Mouse (Mus musculus): Measurements from ENCODE around the gene Hopx.
"Not testable (repeated sequence)": the region's sequence is repeated elsewhere in the genome, so short reads cannot be mapped to it uniquely, and the experiment has no call there.

Hopx gene

GRCm38 (mm10) chr5:77099317-77099996 lies 15.5 kb downstream of the Hopx start:
- no peaks in the 10 kb centered on the region for H3K27me3 ChIP-seq (ENCODE audit: control insufficient read depth, insufficient read depth, low read length, poor library complexity, severe bottlenecking)
- no peaks in the 10 kb centered on the region for H3K36me3 ChIP-seq (ENCODE audit: control insufficient read depth, insufficient read depth, low read length, poor library complexity, severe bottlenecking)
- peak; percentile 48 for DNase-seq (ENCODE audit: low read depth, low spot score)

GRCm38 (mm10) chr5:77098874-77099273 lies 16.0 kb downstream of the Hopx start:
- no peaks in the 10 kb centered on the region for H3K27me3 ChIP-seq (ENCODE audit: control insufficient read depth, insufficient read depth, low read length, poor library complexity, severe bottlenecking)
- H3K36me3 ChIP-seq (ENCODE audit: control insufficient read depth, insufficient read depth, low read length, poor library complexity, severe bottlenecking), result no peaks in the 10 kb centered on the region
- DNase-seq (ENCODE audit: low read depth, low spot score), result no peak

- DNase-seq (ENCODE audit: low read depth, low spot score), result no peak
- H3K36me3 ChIP-seq (ENCODE audit: control insufficient read depth, insufficient read depth, low read length, poor library complexity, severe bottlenecking), result no peaks in the 10 kb centered on the region
- H3K27me3 ChIP-seq (ENCODE audit: control insufficient read depth, insufficient read depth, low read length, poor library complexity, severe bottlenecking), result no peaks in the 10 kb centered on the region
These were observed 17.2 kb downstream of the Hopx start for GRCm38 (mm10) chr5:77097686-77098085.

GRCm38 (mm10) chr5:77096194-77096593 lies 18.7 kb downstream of the Hopx start:
- not testable (repeated sequence) for DNase-seq (ENCODE audit: low read depth, low spot score); H3K27me3 ChIP-seq (ENCODE audit: control insufficient read depth, insufficient read depth, low read length, poor library complexity, severe bottlenecking); H3K36me3 ChIP-seq (ENCODE audit: control insufficient read depth, insufficient read depth, low read length, poor library complexity, severe bottlenecking)

GRCm38 (mm10) chr5:77094510-77095491 lies 20.1 kb downstream of the Hopx start:
- DNase-seq (ENCODE audit: low read depth, low spot score), result peak; percentile 62
- Histone ChIP-seq H3K36me3 (ENCODE audit: control insufficient read depth, insufficient read depth, low read length, poor library complexity, severe bottlenecking) (no peaks in the 10 kb centered on the region), H3K27me3 (ENCODE audit: control insufficient read depth, insufficient read depth, low read length, poor library complexity, severe bottlenecking) (no peaks in the 10 kb centered on the region)

GRCm38 (mm10) chr5:77093961-77094360 lies 21.0 kb downstream of the Hopx start:
- DNase-seq (ENCODE audit: low read depth, low spot score), result no peak
- no peaks in the 10 kb centered on the region for H3K27me3 ChIP-seq (ENCODE audit: control insufficient read depth, insufficient read depth, low read length, poor library complexity, severe bottlenecking)
- no peaks in the 10 kb centered on the region for H3K36me3 ChIP-seq (ENCODE audit: control insufficient read depth, insufficient read depth, low read length, poor library complexity, severe bottlenecking)

GRCm38 (mm10) chr5:77092531-77092930 lies 22.4 kb downstream of the Hopx start:
- H3K27me3 ChIP-seq (ENCODE audit: control insufficient read depth, insufficient read depth, low read length, poor library complexity, severe bottlenecking), result no peaks in the 10 kb centered on the region
- peak; percentile 48 for DNase-seq (ENCODE audit: low read depth, low spot score)

GRCm38 (mm10) chr5:77091923-77092322 lies 23.0 kb downstream of the Hopx start:
- no peak for DNase-seq (ENCODE audit: low read depth, low spot score)
- Histone ChIP-seq H3K27me3 (ENCODE audit: control insufficient read depth, insufficient read depth, low read length, poor library complexity, severe bottlenecking) (no peaks in the 10 kb centered on the region), H3K36me3 (ENCODE audit: control insufficient read depth, insufficient read depth, low read length, poor library complexity, severe bottlenecking) (no peaks in the 10 kb centered on the region)

More at GRCm38 (mm10) chr5:77092531-77092930, 22.4 kb downstream of the Hopx start:
- H3K36me3 ChIP-seq (ENCODE audit: control insufficient read depth, insufficient read depth, low read length, poor library complexity, severe bottlenecking), result no peaks in the 10 kb centered on the region

- no peaks in the 10 kb centered on the region for H3K27me3 ChIP-seq (ENCODE audit: control insufficient read depth, insufficient read depth, low read length, poor library complexity, severe bottlenecking)
- no peak for DNase-seq (ENCODE audit: low read depth, low spot score)
- H3K36me3 ChIP-seq (ENCODE audit: control insufficient read depth, insufficient read depth, low read length, poor library complexity, severe bottlenecking), result no peaks in the 10 kb centered on the region
These were observed 24.3 kb downstream of the Hopx start for GRCm38 (mm10) chr5:77090521-77091096.

- Histone ChIP-seq H3K36me3 (ENCODE audit: control insufficient read depth, insufficient read depth, low read length, poor library complexity, severe bottlenecking) (no peaks in the 10 kb centered on the region), H3K27me3 (ENCODE audit: control insufficient read depth, insufficient read depth, low read length, poor library complexity, severe bottlenecking) (no peaks in the 10 kb centered on the region)
- DNase-seq (ENCODE audit: low read depth, low spot score), result no peak
These were observed 25.0 kb downstream of the Hopx start for GRCm38 (mm10) chr5:77089901-77090300.

GRCm38 (mm10) chr5:77089294-77089693 lies 25.6 kb downstream of the Hopx start:
- Histone ChIP-seq H3K27me3 (ENCODE audit: control insufficient read depth, insufficient read depth, low read length, poor library complexity, severe bottlenecking) (no peaks in the 10 kb centered on the region), H3K36me3 (ENCODE audit: control insufficient read depth, insufficient read depth, low read length, poor library complexity, severe bottlenecking) (no peaks in the 10 kb centered on the region)
- peak; percentile 73 for DNase-seq (ENCODE audit: low read depth, low spot score)

GRCm38 (mm10) chr5:77087122-77087521 lies 27.8 kb downstream of the Hopx start:
- Histone ChIP-seq H3K27me3 (ENCODE audit: control insufficient read depth, insufficient read depth, low read length, poor library complexity, severe bottlenecking) (no peaks in the 10 kb centered on the region), H3K36me3 (ENCODE audit: control insufficient read depth, insufficient read depth, low read length, poor library complexity, severe bottlenecking) (no peaks in the 10 kb centered on the region)
- no peak for DNase-seq (ENCODE audit: low read depth, low spot score)

- DNase-seq (ENCODE audit: low read depth, low spot score), result no peak
- no peaks in the 10 kb centered on the region for H3K27me3 ChIP-seq (ENCODE audit: control insufficient read depth, insufficient read depth, low read length, poor library complexity, severe bottlenecking)
- H3K36me3 ChIP-seq (ENCODE audit: control insufficient read depth, insufficient read depth, low read length, poor library complexity, severe bottlenecking), result no peaks in the 10 kb centered on the region
These were observed 28.4 kb downstream of the Hopx start for GRCm38 (mm10) chr5:77086541-77086940.

- H3K27me3 ChIP-seq (ENCODE audit: control insufficient read depth, insufficient read depth, low read length, poor library complexity, severe bottlenecking), result no peaks in the 10 kb centered on the region
- DNase-seq (ENCODE audit: low read depth, low spot score), result no peak
- no peaks in the 10 kb centered on the region for H3K36me3 ChIP-seq (ENCODE audit: control insufficient read depth, insufficient read depth, low read length, poor library complexity, severe bottlenecking)
These were observed 29.0 kb downstream of the Hopx start for GRCm38 (mm10) chr5:77085753-77086450.

Data from splenic B cell, adult 2 months (primary cell).